Comparison of ENCODE assay signal across 11 mouse cellular contexts in the genomic region with DNA sequence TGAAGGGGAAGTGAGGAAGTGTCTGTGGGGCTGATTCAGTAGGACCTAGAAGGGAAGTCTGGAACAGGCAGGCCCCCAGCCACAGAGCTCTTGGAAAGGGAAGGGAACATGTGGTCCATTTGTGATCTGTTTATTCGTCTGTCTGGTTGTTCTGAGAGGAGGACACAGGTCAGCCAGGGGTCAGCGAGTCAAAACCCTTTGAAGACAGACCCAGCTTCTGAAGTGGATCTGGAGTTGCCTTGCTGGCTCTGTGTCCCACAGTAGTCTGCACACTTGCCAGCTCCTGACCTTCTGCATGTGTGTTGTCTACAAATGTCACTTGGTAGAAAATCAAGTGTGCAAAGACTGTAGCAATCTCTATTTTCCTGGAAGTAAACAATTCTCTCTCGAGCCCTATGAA.
A peak's percentile ranks its signal among the peaks of the same experiment; 100 is the strongest.
DNase-seq lines count a peak whose midpoint lies in the region; ATAC-seq lines count a peak whose summit lies in the region.
"Had no signal": no experiment of that assay in that cellular context is flagged by ENCODE, and none has a peak within 500 bp of the region (broad histone marks: within the 10 kb centered on the region; RNA-seq: fewer than 3 reads in every experiment).

No protein-coding gene starts in this region.

- WGBS in kidney, embryonic 16.5 days: 11% methylated on average over 3 of the region's 3 CpGs

- ATAC-seq in kidney, embryonic 16.5 days (ENCODE audit: low FRiP score, low TSS enrichment): no peak
- ATAC-seq in erythroblast, adult 5-6 weeks (replicated peaks; ENCODE audit: low FRiP score, poor library complexity, severe bottlenecking): no peak
- ATAC-seq: CD4-positive, CD25-positive, alpha-beta regulatory T cell, adult 4 months; midbrain, embryonic 15.5 days had no signal

- no peak overlapping the region for H3K9ac ChIP-seq in kidney, embryonic 16.5 days (replicated peaks; ENCODE audit: low read length)
- H3K9ac ChIP-seq: limb, embryonic 15.5 days; midbrain, embryonic 15.5 days had no signal

- DNase-seq in kidney, adult 11 months: peak; percentile 17
- peak; percentile 28 for DNase-seq in gastrocnemius, postnatal 14 days
- DNase-seq in kidney, postnatal 25 days: peak; percentile 23 to 51
- peak; percentile 51 for DNase-seq in skeletal muscle tissue, adult 2 months (ENCODE audit: low read depth, low spot score)
- DNase-seq in left cerebral cortex, postnatal 25 days (ENCODE audit: low spot score in 2 of 2): no peak
- DNase-seq in thymus, postnatal 0 days (ENCODE audit: low spot score): no peak

- no peaks in the 10 kb centered on the region for H3K36me3 ChIP-seq in kidney, embryonic 16.5 days (ENCODE audit: insufficient read depth, low read length)
- H3K36me3 ChIP-seq: limb, embryonic 15.5 days; midbrain, embryonic 15.5 days had no signal

- H3K27me3 ChIP-seq in kidney, embryonic 16.5 days (ENCODE audit: insufficient read depth, low read length): no peaks in the 10 kb centered on the region
- H3K27me3 ChIP-seq: limb, embryonic 15.5 days; midbrain, embryonic 15.5 days had no signal

- no peak overlapping the region for H3K4me2 ChIP-seq in kidney, embryonic 16.5 days (replicated peaks; ENCODE audit: low read depth, low read length)
- H3K4me2 ChIP-seq: limb, embryonic 15.5 days; midbrain, embryonic 15.5 days had no signal

- no peaks in the 10 kb centered on the region for H3K9me3 ChIP-seq in kidney, embryonic 16.5 days (ENCODE audit: low read length)
- H3K9me3 ChIP-seq: limb, embryonic 15.5 days; midbrain, embryonic 15.5 days had no signal

- H3K4me3 ChIP-seq in kidney, embryonic 16.5 days (ENCODE audit: low read length): no peak overlapping the region
- H3K4me3 ChIP-seq: limb, embryonic 15.5 days; midbrain, embryonic 15.5 days had no signal

- intact Hi-C loops in gastrocnemius, postnatal 14 days (cut with DNase I; ENCODE audit: low total_unique reads): no loop called here
- intact Hi-C loops in left cerebral cortex, postnatal 25 days (cut with DNase I): no loop called here

- no peaks in the 10 kb centered on the region for H3K4me1 ChIP-seq in kidney, embryonic 16.5 days (ENCODE audit: insufficient read depth, low read length)
- H3K4me1 ChIP-seq: limb, embryonic 15.5 days; midbrain, embryonic 15.5 days had no signal

- H3K27ac ChIP-seq in kidney, embryonic 16.5 days (ENCODE audit: low read length): no peak overlapping the region
- H3K27ac ChIP-seq: limb, embryonic 15.5 days; midbrain, embryonic 15.5 days had no signal

Comparison
In these comparisons a context has a peak if more than half of its experiments do, and no peak if none do; other contexts are left out.
1. DNase-seq: peak in kidney, adult 11 months (single experiment), gastrocnemius, postnatal 14 days (single experiment), kidney, postnatal 25 days (2 of 2) and skeletal muscle tissue, adult 2 months (single experiment); none in left cerebral cortex, postnatal 25 days (0 of 2) and thymus, postnatal 0 days (single experiment).